6 mouse cellular contexts compared by ENCODE assay signal in genomic region chr10:29344232-29344631, GRCm38 (mm10).
"Had no signal": no experiment of that assay in that cellular context is flagged by ENCODE, and none has a peak within 500 bp of the region (broad histone marks: within the 10 kb centered on the region; RNA-seq: fewer than 3 reads in every experiment).

No protein-coding gene starts in this region.

- ATAC-seq: intestine, embryonic 16.5 days; midbrain, embryonic 13.5 days had no signal

- DNase-seq: kidney, adult 2 months; kidney, postnatal 14 days; lung, adult 18-20 months; thymus, postnatal 4 days had no signal
